Mouse (Mus musculus): Measurements from ENCODE around the gene Dnase2b. TPM values are rescaled to one million over a fixed set of nuclear protein-coding genes. Genes with fewer than 3 reads are reported as not detected.

Dnase2b gene
- polyA plus RNA-seq (2015; fragmentation: Nextera tagmentation; extraction: Ambion mirVana) = not detected in 2 replicates

- Histone ChIP-seq H3K36me3 (ENCODE audit: control insufficient read depth, insufficient read depth) (no peaks in the 10 kb centered on the region), H3K9ac (replicated peaks; ENCODE audit: low read depth, low read length) (no peak within 1 kb of the TSS), H3K4me2 (ENCODE audit: low read length) (no peak within 1 kb of the TSS), H3K4me3 (replicated peaks; ENCODE audit: low read length) (no peak within 1 kb of the TSS), H3K4me1 (replicated peaks; ENCODE audit: control insufficient read depth, insufficient read depth, low read length) (no peaks in the 10 kb centered on the region; the same call in 1 of the 2 replicates), H3K27me3 (replicated peaks; ENCODE audit: control insufficient read depth, insufficient read depth, low read length) (no peaks in the 10 kb centered on the region), H3K27ac (ENCODE audit: low read length) (no peak within 1 kb of the TSS), H3K9me3 (ENCODE audit: control insufficient read depth, low read length) (no peaks in the 10 kb centered on the region)
- WGBS = 95% methylated on average over 4 of the region's 4 CpGs
- no peak for ATAC-seq
Observed at GRCm38 (mm10) chr3:146615496-146615895, at the start of gene Dnase2b. Gene Dnase2b, minus strand, starts transcription at chr3:146615596.

- no peaks in the 10 kb centered on the region for H3K27me3 ChIP-seq (replicated peaks; ENCODE audit: control insufficient read depth, insufficient read depth, low read length)
Observed at GRCm38 (mm10) chr3:146661907-146662306, 46.5 kb upstream of the Dnase2b start.

GRCm38 (mm10) chr3:146661001-146661400 is 45.6 kb upstream of the Dnase2b start:
- H3K4me2 ChIP-seq (ENCODE audit: low read length) = no peak overlapping the region
- H3K27me3 ChIP-seq (replicated peaks; ENCODE audit: control insufficient read depth, insufficient read depth, low read length) = no peaks in the 10 kb centered on the region
- no peaks in the 10 kb centered on the region for H3K9me3 ChIP-seq (ENCODE audit: control insufficient read depth, low read length)
- no peak overlapping the region for H3K9ac ChIP-seq (replicated peaks; ENCODE audit: low read depth, low read length)
- no peaks in the 10 kb centered on the region for H3K36me3 ChIP-seq (ENCODE audit: control insufficient read depth, insufficient read depth)
- no peak overlapping the region for H3K27ac ChIP-seq (ENCODE audit: low read length)
- 70% methylated on average over 6 of the region's 6 CpGs for WGBS
- no peak overlapping the region for H3K4me3 ChIP-seq (replicated peaks; ENCODE audit: low read length)
- ATAC-seq = no peak
- H3K4me1 ChIP-seq (replicated peaks; ENCODE audit: control insufficient read depth, insufficient read depth, low read length) = peaks cover 2% of the 10 kb centered on the region; the same call in 1 of the 2 replicates

More at GRCm38 (mm10) chr3:146661907-146662306, 46.5 kb upstream of the Dnase2b start:
- H3K4me2 ChIP-seq (ENCODE audit: low read length) = no peak overlapping the region
- H3K9ac ChIP-seq (replicated peaks; ENCODE audit: low read depth, low read length) = no peak overlapping the region
- 82% methylated on average over 7 of the region's 7 CpGs for whole genome bisulfite sequencing
- H3K27ac ChIP-seq (ENCODE audit: low read length) = no peak overlapping the region
- no peaks in the 10 kb centered on the region for H3K9me3 ChIP-seq (ENCODE audit: control insufficient read depth, low read length)
- no peaks in the 10 kb centered on the region for H3K36me3 ChIP-seq (ENCODE audit: control insufficient read depth, insufficient read depth)
- no peak for ATAC-seq
- H3K4me1 ChIP-seq (replicated peaks; ENCODE audit: control insufficient read depth, insufficient read depth, low read length) = peaks cover 2% of the 10 kb centered on the region; the same call in 1 of the 2 replicates
- H3K4me3 ChIP-seq (replicated peaks; ENCODE audit: low read length) = no peak overlapping the region

GRCm38 (mm10) chr3:146659321-146659720 is 43.9 kb upstream of the Dnase2b start:
- peaks cover 2% of the 10 kb centered on the region; the same call in 1 of the 2 replicates for H3K4me1 ChIP-seq (replicated peaks; ENCODE audit: control insufficient read depth, insufficient read depth, low read length)
- WGBS = 57% methylated on average over 5 of the region's 5 CpGs
- H3K4me3 ChIP-seq (replicated peaks; ENCODE audit: low read length) = no peak overlapping the region
- no peak overlapping the region for H3K4me2 ChIP-seq (ENCODE audit: low read length)
- H3K36me3 ChIP-seq (ENCODE audit: control insufficient read depth, insufficient read depth) = no peaks in the 10 kb centered on the region
- H3K9me3 ChIP-seq (ENCODE audit: control insufficient read depth, low read length) = no peaks in the 10 kb centered on the region
- peak; percentile 54; the same call in 1 of the 2 replicates for ATAC-seq
- H3K9ac ChIP-seq (replicated peaks; ENCODE audit: low read depth, low read length) = no peak overlapping the region
- no peak overlapping the region for H3K27ac ChIP-seq (ENCODE audit: low read length)
- no peaks in the 10 kb centered on the region for H3K27me3 ChIP-seq (replicated peaks; ENCODE audit: control insufficient read depth, insufficient read depth, low read length)

- Histone ChIP-seq H3K27me3 (replicated peaks; ENCODE audit: control insufficient read depth, insufficient read depth, low read length) (no peaks in the 10 kb centered on the region), H3K4me1 (replicated peaks; ENCODE audit: control insufficient read depth, insufficient read depth, low read length) (peaks cover 2% of the 10 kb centered on the region; the same call in 1 of the 2 replicates), H3K36me3 (ENCODE audit: control insufficient read depth, insufficient read depth) (no peaks in the 10 kb centered on the region), H3K27ac (ENCODE audit: low read length) (no peak overlapping the region), H3K4me2 (ENCODE audit: low read length) (no peak overlapping the region), H3K9ac (replicated peaks; ENCODE audit: low read depth, low read length) (no peak overlapping the region), H3K9me3 (ENCODE audit: control insufficient read depth, low read length) (no peaks in the 10 kb centered on the region), H3K4me3 (replicated peaks; ENCODE audit: low read length) (no peak overlapping the region)
- 100% methylated on average over 1 of the region's 1 CpGs for WGBS
- no peak for ATAC-seq
Observed at GRCm38 (mm10) chr3:146658061-146658639, 42.8 kb upstream of the Dnase2b start.

- Histone ChIP-seq H3K27ac (ENCODE audit: low read length) (no peak overlapping the region), H3K9me3 (ENCODE audit: control insufficient read depth, low read length) (no peaks in the 10 kb centered on the region), H3K4me2 (ENCODE audit: low read length) (no peak overlapping the region), H3K27me3 (replicated peaks; ENCODE audit: control insufficient read depth, insufficient read depth, low read length) (no peaks in the 10 kb centered on the region), H3K4me1 (replicated peaks; ENCODE audit: control insufficient read depth, insufficient read depth, low read length) (peaks cover 2% of the 10 kb centered on the region; the same call in 1 of the 2 replicates), H3K4me3 (replicated peaks; ENCODE audit: low read length) (no peak overlapping the region), H3K9ac (replicated peaks; ENCODE audit: low read depth, low read length) (no peak overlapping the region), H3K36me3 (ENCODE audit: control insufficient read depth, insufficient read depth) (no peaks in the 10 kb centered on the region)
- ATAC-seq = no peak
- 91% methylated on average over 5 of the region's 5 CpGs for WGBS
Observed at GRCm38 (mm10) chr3:146657433-146657832, 42.0 kb upstream of the Dnase2b start.

- no peaks in the 10 kb centered on the region for H3K9me3 ChIP-seq (ENCODE audit: control insufficient read depth, low read length)
- ATAC-seq = no peak
- no peaks in the 10 kb centered on the region for H3K36me3 ChIP-seq (ENCODE audit: control insufficient read depth, insufficient read depth)
- no peak overlapping the region for H3K9ac ChIP-seq (replicated peaks; ENCODE audit: low read depth, low read length)
- H3K4me2 ChIP-seq (ENCODE audit: low read length) = no peak overlapping the region
- no peak overlapping the region for H3K4me3 ChIP-seq (replicated peaks; ENCODE audit: low read length)
- no peaks in the 10 kb centered on the region for H3K27me3 ChIP-seq (replicated peaks; ENCODE audit: control insufficient read depth, insufficient read depth, low read length)
- H3K27ac ChIP-seq (ENCODE audit: low read length) = no peak overlapping the region
- WGBS = 69% methylated on average over 2 of the region's 2 CpGs
- H3K4me1 ChIP-seq (replicated peaks; ENCODE audit: control insufficient read depth, insufficient read depth, low read length) = peaks cover 2% of the 10 kb centered on the region; the same call in 1 of the 2 replicates
Observed at GRCm38 (mm10) chr3:146655111-146655577, 39.7 kb upstream of the Dnase2b start.

GRCm38 (mm10) chr3:146653692-146654091 is 38.3 kb upstream of the Dnase2b start:
- Histone ChIP-seq H3K27ac (ENCODE audit: low read length) (no peak overlapping the region), H3K4me1 (replicated peaks; ENCODE audit: control insufficient read depth, insufficient read depth, low read length) (no peaks in the 10 kb centered on the region), H3K36me3 (ENCODE audit: control insufficient read depth, insufficient read depth) (no peaks in the 10 kb centered on the region), H3K4me3 (replicated peaks; ENCODE audit: low read length) (no peak overlapping the region), H3K27me3 (replicated peaks; ENCODE audit: control insufficient read depth, insufficient read depth, low read length) (no peaks in the 10 kb centered on the region), H3K9me3 (ENCODE audit: control insufficient read depth, low read length) (no peaks in the 10 kb centered on the region), H3K4me2 (ENCODE audit: low read length) (no peak overlapping the region), H3K9ac (replicated peaks; ENCODE audit: low read depth, low read length) (no peak overlapping the region)
- WGBS = 74% methylated on average over 6 of the region's 6 CpGs
- no peak for ATAC-seq

GRCm38 (mm10) chr3:146652431-146652830 is 37.0 kb upstream of the Dnase2b start:
- Histone ChIP-seq H3K4me2 (ENCODE audit: low read length) (no peak overlapping the region), H3K27ac (ENCODE audit: low read length) (no peak overlapping the region), H3K36me3 (ENCODE audit: control insufficient read depth, insufficient read depth) (no peaks in the 10 kb centered on the region), H3K4me3 (replicated peaks; ENCODE audit: low read length) (no peak overlapping the region), H3K9me3 (ENCODE audit: control insufficient read depth, low read length) (no peaks in the 10 kb centered on the region), H3K27me3 (replicated peaks; ENCODE audit: control insufficient read depth, insufficient read depth, low read length) (no peaks in the 10 kb centered on the region), H3K9ac (replicated peaks; ENCODE audit: low read depth, low read length) (no peak overlapping the region), H3K4me1 (replicated peaks; ENCODE audit: control insufficient read depth, insufficient read depth, low read length) (no peaks in the 10 kb centered on the region)
- 88% methylated on average over 5 of the region's 5 CpGs for WGBS
- no peak for ATAC-seq

Data from forebrain, embryonic 16.5 days (tissue).